Mouse (Mus musculus) spleen, adult 2 months (tissue): ENCODE measurements at regions not wholly inside any gene's neighbourhood (a gene's known extent, or its start where the extent isn't known, plus 50 kb on each side); places are given as distances from the start of the nearest gene placed in this dataset.

Source experiments
- CTCF ChIP-seq: fragments of 200-500 bp; IDR thresholded peaks from 2 replicates; pipeline ENCODE4 v1.5.1; 2011; ENCODE audit warnings: mild to moderate bottlenecking, inconsistent platforms; ENCODE audit not compliant: insufficient read depth, insufficient read length, insufficient replicate concordance; ENCODE audit errors: extremely low read depth
- POLR2A ChIP-seq: fragments of 200-500 bp; IDR thresholded peaks from 2 replicates; pipeline ENCODE4 v1.6.1; 2011; ENCODE audit warnings: low read depth, low read length, inconsistent platforms

DNA sequence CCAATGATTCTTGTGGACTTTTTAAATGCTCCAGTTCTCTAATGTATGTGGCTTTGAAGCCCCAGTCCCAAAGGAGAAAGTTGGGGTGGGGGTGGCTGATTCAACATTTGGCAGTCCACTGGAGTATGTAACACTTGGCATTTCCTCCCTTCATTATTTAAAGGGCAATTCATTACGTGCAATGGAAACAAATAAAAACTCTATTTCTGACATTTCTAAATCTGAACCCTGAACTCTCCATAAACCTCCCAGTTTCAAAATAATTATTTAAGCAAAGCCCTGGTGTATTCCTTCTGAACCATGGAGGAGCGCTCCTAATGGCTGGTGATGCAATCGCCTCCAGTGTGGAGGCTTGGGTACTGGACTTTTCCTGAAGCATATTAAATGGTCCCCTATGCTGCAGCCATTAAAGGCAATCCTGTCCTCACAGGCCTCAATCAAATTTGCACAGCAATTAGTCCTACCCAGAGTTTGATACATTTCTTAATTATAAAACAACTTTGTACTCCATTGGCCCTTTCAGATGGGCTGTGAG is 235.4 kb downstream of the Sorl1 start:
- TF ChIP-seq CTCF = no peak
- TF ChIP-seq POLR2A = no peak
